Mouse (Mus musculus) testis, adult 2 months (tissue): ENCODE measurements around the gene Sox5.

Experiments
- CTCF ChIP-seq: fragments of 200-500 bp; IDR thresholded peaks from 2 replicates; pipeline ENCODE4 v1.5.1; 2012; ENCODE audit warnings: low read depth, mild to moderate bottlenecking, inconsistent platforms, low read length, moderate library complexity; ENCODE audit not compliant: control insufficient read depth, insufficient read depth, insufficient replicate concordance
- POLR2A ChIP-seq: fragments of 200-500 bp; IDR thresholded peaks from 2 replicates; pipeline ENCODE4 v1.6.1; 2012; ENCODE audit warnings: low read depth, mild to moderate bottlenecking, inconsistent platforms, low read length, moderate library complexity; ENCODE audit not compliant: control insufficient read depth

- TF ChIP-seq CTCF (no peak), POLR2A (no peak)
Measured at GRCm38 (mm10) chr6:144067491-144067890, 714.3 kb downstream of the Sox5 start.
